Mouse (Mus musculus) cerebellum, postnatal 25 days (tissue): Measurements from ENCODE around the gene Tcf7.

Experiments used
- DNase-seq, 2 experiments: peaks; one replicate each; pipeline ENCODE4 v3.0.0; 2021; ENCODE audit warnings: mixed read lengths in 2 of 2

Gene Tcf7

GRCm38 (mm10) chr11:52282420-52282773, 417 bp downstream of the Tcf7 start:
- no peak for DNase-seq

DNA sequence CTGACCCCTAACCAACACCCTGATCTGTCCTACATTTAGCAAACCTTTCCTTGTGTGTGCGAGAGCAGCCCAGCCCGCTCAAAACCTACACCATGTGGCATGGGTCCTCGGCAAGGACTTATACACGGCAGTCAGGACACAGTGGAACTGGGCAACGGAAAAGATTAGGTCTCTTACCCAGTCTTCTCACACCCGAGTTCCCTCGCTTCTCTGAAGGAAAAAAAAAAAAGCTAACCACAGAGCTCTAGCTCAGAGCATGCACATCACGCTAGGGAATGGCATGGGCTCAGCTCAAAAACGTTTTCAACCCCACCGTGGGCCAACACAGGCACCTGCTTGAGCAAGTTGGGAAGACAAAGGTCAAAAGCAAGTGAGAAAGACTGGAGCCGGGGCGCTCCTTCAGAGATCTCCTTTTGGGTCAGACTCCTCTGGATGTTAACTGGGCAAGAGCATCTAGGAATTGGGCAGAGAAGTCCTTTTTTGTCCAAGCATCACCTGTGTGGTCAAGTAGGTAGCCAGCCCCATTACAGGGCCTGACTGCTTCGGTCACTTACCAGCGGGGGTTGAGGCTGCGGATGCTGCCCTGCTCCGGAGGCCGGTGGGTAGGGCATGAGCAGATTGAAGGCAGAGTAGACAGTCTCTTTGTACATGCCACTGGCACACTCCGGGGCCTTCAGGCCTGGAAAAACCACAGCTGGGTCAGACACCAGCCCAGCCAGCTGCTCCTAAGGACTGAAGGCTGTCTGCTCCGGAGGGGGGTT, 1.1 kb downstream of the Tcf7 start:
- DNase-seq, result no peak

DNA sequence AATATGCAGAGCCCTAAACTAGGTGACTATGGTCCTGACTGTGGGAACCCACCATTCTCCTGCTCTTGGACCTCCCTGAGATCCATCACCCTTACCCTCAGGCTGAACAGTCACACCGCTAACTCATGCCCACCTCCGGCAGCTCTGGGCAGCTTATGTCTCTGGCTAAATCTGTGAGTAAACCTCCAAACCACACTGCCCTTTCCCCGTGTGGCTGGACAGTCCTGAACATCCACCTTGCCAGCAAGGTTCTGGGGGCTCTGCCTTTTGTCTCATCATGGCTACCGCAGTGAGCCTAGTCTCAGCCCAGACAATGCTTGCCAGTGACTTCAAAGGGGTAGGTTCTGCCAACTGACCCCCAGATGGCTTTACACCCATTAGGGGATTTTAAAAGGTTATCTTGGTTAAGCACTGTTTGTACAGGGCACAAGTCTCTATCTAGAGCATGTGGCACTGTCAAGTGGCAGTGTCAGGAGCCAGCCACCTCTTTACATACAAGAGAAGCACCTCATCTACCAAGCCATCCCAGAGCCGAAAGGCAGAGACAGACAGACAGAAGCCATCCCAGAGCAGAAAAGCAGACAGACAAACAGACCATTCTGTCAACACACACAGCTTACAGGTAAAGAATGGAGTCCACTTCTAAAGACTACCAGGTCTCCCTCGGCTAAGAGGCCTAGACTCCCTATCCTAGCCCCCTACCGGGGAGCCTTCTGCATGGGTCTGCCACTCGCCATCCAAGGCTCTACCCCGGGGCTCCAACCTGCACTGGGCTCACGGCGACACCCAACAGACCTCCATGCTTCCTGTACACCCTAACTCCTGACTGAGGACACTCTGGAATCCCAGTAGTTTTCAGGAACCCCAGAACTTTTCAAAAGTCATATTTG, 2.0 kb downstream of the Tcf7 start:
- DNase-seq, result no peak

DNA sequence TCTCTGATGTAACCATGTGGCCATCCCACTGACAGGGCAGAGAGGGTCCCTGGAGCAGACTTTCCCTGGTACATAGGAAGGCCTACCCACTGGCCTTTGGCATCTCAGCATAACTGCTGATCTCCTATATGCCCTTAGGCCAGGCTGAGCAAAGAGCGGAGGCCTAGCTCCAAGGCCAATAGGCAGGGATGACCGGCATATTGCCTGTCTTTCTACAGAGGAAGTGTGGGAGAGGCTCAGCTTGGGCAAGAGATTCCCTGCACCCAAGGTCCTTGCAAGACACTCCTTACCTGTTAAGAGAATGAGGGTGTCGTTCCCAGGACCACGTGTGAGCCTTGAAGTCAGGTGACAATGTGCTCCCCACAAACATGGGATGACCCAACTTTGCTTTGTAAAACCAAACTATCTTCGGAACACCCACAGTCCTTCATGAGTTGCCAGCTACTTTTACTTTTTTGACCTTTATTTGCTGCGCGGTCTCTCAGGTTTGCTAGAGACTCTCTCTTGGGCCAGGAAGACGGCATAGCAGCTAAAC, 3.1 kb downstream of the Tcf7 start:
- DNase-seq, result no peak

GRCm38 (mm10) chr11:52278991-52279390, 3.8 kb downstream of the Tcf7 start:
- DNase-seq, result no peak

DNA sequence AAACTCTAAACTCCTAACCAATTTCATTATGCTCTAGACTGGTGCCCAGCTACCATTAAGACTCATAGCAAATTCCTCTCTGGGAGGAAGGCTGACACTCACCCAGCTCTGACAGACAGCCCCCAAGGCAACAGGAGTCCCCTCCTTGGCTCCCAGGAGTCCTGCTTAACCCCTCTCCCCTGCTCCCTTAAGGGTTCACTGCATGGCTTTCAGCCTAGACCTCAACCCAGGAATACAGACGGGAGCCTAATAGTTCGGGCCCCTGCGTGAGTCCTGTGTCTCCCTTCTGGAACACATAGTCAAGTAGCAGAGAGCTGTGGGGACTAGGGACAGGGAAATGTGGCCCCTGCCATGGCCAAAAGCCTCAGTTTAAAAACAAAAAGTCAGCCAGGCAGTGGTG, 4.7 kb downstream of the Tcf7 start:
- DNase-seq, result no peak

GRCm38 (mm10) chr11:52277433-52278150, 5.2 kb downstream of the Tcf7 start:
- no peak for DNase-seq

DNA sequence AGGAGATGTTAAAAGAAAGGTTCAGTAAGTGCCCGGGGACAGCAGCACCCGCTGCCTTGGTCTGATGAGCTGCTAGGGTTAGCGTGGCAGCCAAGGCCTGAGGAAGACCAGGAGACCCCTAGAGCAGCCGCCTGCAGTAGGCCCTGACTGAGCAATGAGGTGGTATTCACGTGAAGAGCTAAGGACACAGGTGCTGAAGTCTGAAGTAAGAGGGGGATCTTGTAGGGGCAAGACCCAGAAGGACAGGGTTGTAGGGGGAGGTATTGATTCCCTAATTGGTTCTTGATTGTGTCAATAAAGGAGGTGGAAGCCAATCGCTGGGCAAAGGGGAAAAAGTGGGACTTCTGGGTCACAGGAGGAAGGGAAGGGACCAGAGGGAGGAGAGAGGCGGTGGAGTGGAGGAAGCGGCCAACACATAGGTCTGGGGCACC, 5.8 kb downstream of the Tcf7 start:
- no peak for DNase-seq

GRCm38 (mm10) chr11:52275774-52276555, 6.8 kb downstream of the Tcf7 start:
- no peak for DNase-seq

- no peak for DNase-seq
Measured at GRCm38 (mm10) chr11:52275366-52275765, 7.4 kb downstream of the Tcf7 start.

- DNase-seq, result no peak
Measured at GRCm38 (mm10) chr11:52274456-52275112, 8.2 kb downstream of the Tcf7 start.

GRCm38 (mm10) chr11:52273942-52274330, 8.9 kb downstream of the Tcf7 start:
- DNase-seq, result no peak

DNA sequence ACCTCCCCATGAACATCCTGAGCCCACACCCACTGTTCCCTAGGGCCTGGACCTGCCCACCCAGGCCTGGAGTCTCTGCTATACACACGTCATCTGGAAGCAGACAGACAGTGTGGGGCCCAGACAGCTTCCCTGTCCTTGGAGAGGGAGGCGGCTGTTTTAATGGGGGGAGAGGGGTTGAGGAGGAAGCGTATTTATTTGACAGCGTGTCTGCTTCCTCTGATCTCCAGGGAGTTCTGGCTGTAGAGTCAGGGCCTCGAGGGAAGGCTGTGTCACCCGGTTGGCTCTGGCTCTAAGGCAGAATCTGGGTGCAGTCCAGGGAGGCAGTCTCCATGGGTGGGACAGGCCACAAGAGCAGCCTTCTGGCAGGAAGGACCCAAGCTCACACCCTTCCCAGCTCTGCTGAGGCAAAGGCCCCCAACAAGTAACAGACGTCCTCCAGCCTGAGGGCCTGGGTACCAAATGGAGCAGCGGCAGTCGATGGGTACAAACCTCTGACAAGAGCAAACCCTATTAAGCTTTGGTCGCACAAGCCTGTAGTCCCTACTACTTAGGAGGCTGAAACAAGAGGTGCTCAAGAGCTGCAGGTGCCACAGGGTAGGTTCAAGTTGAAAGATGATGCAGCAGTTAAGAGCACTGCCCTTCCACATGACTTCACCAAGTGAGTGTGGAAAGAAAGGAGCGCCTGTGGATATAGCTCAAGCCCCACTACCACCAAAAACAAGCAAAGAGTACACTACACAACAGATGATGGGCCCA, 9.5 kb downstream of the Tcf7 start:
- no peak for DNase-seq

GRCm38 (mm10) chr11:52272619-52273018, 10.2 kb downstream of the Tcf7 start:
- no peak for DNase-seq

GRCm38 (mm10) chr11:52271765-52272495, 10.9 kb downstream of the Tcf7 start:
- no peak for DNase-seq

GRCm38 (mm10) chr11:52269841-52270240, 13.0 kb downstream of the Tcf7 start:
- DNase-seq, result no peak

DNA sequence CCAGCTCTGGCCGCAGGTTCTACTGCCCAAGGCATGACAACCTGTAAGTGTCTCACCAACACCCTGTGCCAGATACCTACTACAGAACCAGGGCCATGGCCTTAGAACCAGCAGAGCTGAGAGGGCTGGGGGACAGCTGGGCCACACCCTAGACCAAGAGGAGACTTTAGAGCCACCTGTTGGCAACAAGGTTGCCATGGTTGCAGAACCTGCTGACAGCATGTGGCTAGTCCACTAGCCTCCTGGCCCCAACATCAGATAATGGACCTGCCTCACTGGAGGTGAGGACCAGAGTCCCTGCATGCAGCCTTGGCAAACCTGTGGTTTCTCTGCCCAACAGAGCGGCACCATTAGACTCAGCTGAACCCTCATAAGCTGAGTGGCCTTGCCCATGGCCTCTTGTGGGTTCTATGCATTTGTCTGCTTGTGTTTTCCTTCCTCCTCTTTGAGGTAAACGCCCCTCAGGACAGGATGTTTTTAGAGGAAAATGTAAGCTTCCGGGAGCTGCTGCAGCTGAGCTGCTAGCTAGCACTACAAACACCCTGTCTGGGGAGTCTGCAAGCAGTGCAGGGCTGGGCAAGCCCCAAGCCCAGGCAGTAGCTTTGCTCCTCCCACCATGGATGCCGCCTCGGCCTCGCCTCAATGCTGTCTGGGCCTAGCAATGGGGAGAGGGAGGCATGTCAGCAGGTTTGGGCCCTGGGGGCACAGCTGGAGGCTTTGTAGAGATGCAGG, 14.5 kb downstream of the Tcf7 start:
- DNase-seq, result no peak

- DNase-seq, result no peak
Measured at GRCm38 (mm10) chr11:52267271-52267670, 15.5 kb downstream of the Tcf7 start.

DNA sequence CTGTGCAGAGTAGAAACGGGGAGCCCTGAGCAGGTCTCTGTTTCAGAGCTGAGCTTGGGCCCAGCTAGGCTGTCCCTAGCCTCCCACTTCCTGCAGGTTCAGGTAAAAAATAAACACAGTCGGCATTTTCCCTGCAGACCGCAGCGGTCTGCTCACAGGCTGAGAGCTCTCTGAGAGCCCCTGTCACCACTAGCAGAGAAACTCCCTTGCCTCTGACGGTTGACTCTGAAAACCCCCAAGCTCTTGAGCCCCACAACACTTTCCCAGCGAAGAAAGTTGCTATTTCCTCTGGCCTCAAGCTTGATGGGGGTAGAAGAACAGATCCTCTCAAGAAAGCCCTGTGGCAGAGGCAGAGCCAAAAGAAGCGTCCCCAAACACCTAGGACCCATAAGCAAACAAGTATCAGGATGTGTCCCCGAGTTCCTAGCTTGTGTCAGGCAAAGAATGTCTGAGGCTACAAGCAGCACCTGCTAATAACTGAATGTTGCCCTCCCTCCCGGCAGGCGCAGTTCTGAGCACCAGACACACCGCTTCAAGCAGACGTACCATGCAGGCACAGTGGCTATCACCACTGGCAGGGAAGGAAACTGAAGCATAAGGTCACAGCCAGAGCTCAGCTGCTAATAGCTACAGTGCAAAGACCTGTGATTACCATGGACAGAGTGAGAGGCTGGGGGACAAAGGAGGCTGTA, 17.1 kb downstream of the Tcf7 start:
- no peak for DNase-seq
